Mouse (Mus musculus) erythroblast, embryonic 14.5 days (primary cell): ENCODE results near the gene Syngr1.

Source experiments
- GATA1 ChIP-seq: IDR thresholded peaks from 2 replicates; pipeline ENCODE4 v1.6.1; 2012; ENCODE audit warnings: low read length, inconsistent platforms, mixed read lengths
- TAL1 ChIP-seq: IDR thresholded peaks from 3 replicates; pipeline ENCODE4 v1.6.1; 2012; ENCODE audit warnings: low read length, inconsistent platforms, mixed read lengths

DNA sequence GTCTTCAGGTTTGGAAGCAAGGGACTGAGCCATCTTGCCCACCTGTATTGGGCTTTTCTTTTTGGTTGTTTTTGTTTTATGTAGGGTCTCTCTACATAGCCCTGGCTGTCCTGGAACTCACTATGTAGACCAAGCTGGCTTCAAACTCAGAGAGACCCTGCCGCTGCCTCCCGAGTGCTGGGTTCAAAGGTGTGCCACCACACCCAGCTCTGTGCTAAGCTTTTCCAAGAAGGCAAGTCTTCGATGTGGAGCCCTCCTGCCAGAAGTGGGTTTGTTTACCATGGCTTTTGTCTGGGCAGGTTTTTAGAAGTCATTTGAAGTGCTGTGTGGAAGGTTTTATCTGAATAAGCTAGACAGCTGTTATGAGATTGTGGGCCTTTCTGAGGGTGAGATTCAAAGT, 49.7 kb downstream of the Syngr1 start:
- TF ChIP-seq TAL1 (no peak), GATA1 (no peak)
